ENCODE assay signal across 25 mouse cellular contexts in the genomic region with DNA sequence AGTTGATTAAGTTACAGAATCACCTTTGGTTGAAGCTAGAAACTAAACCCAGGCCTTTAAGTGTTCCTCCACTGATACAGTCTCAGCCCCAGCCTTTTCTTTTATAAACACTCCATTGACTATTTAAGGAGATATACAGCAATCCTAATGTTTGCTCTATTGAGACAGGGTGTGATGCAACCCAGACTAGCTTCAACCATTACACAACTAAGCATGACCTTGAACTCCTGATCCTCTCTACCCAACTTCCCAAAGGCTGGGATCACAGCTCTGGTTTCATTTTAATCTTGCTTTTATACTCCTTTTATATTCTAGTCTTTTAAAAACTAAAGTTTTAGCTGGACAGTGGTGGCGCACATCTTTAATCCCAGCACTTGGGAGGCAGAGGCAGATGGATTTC. TPM values are rescaled to one million over a fixed set of nuclear protein-coding genes. Genes with fewer than 3 reads are reported as not detected.
A peak's percentile ranks its signal among the peaks of the same experiment; 100 is the strongest.
DNase-seq lines count a peak whose midpoint lies in the region; ATAC-seq and TF ChIP-seq lines count a peak whose summit lies in the region.
"Had no signal": no experiment of that assay in that cellular context is flagged by ENCODE, and none has a peak within 500 bp of the region (broad histone marks: within the 10 kb centered on the region; RNA-seq: fewer than 3 reads in every experiment).

No protein-coding gene starts in this region.

- peaks cover 31% of the 10 kb centered on the region for H3K36me3 ChIP-seq in liver, adult 2 months (ENCODE audit: control insufficient read depth, insufficient read depth, low read length)
- peaks cover 24% of the 10 kb centered on the region; the same call in 1 of the 2 replicates for H3K36me3 ChIP-seq in liver, embryonic 11.5 days (ENCODE audit: control insufficient read depth, insufficient read depth, low read length)
- peaks cover 16% of the 10 kb centered on the region for H3K36me3 ChIP-seq in liver, embryonic 16.5 days (ENCODE audit: control insufficient read depth, insufficient read depth)
- peaks cover 12% of the 10 kb centered on the region; the same call in 1 of the 2 replicates for H3K36me3 ChIP-seq in midbrain, postnatal 0 days (ENCODE audit: insufficient read depth, low read length)

- no peaks in the 10 kb centered on the region for H3K9me3 ChIP-seq in liver, embryonic 11.5 days (ENCODE audit: control insufficient read depth, low read length)
- no peaks in the 10 kb centered on the region for H3K9me3 ChIP-seq in liver, embryonic 16.5 days (replicated peaks; ENCODE audit: control insufficient read depth, low read length)
- no peaks in the 10 kb centered on the region for H3K9me3 ChIP-seq in midbrain, postnatal 0 days (ENCODE audit: low read length)
- H3K9me3 ChIP-seq: forebrain, embryonic 15.5 days; kidney, embryonic 15.5 days; limb, embryonic 13.5 days; lung, embryonic 15.5 days; megakaryocyte, embryonic 14.5 days; midbrain, embryonic 13.5 days had no signal

- ATAC-seq in liver, embryonic 11.5 days (replicated peaks; ENCODE audit: low FRiP score) = no peak
- ATAC-seq in liver, embryonic 16.5 days (ENCODE audit: low read depth) = peak; percentile 72
- ATAC-seq in midbrain, postnatal 0 days (ENCODE audit: low FRiP score) = no peak
- ATAC-seq: forebrain, embryonic 15.5 days; hindbrain, embryonic 16.5 days; midbrain, embryonic 13.5 days had no signal

- TF ChIP-seq POLR2A in liver, adult 2 months (IDR thresholded peaks at IDR 0.05; ENCODE audit: extremely low read depth, insufficient read depth, low read length) = no peak

- no peaks in the 10 kb centered on the region; the same call in 1 of the 2 replicates for H3K79me2 ChIP-seq in liver, adult 2 months (ENCODE audit: control insufficient read depth, insufficient read depth, low read length)

- no peak overlapping the region for H3K4me2 ChIP-seq in liver, embryonic 11.5 days
- no peak overlapping the region for H3K4me2 ChIP-seq in liver, embryonic 16.5 days (ENCODE audit: low read depth, low read length)
- H3K4me2 ChIP-seq in midbrain, postnatal 0 days (ENCODE audit: low read depth, low read length, poor library complexity, severe bottlenecking) = no peak overlapping the region
- H3K4me2 ChIP-seq: forebrain, embryonic 15.5 days; heart, embryonic 11.5 days; kidney, embryonic 15.5 days; limb, embryonic 13.5 days; lung, embryonic 15.5 days; midbrain, embryonic 13.5 days had no signal

- 61% methylated on average over 1 of the region's 1 CpGs for WGBS in liver, adult 2 months
- WGBS in liver, embryonic 11.5 days = 95% methylated on average over 1 of the region's 1 CpGs
- WGBS in liver, embryonic 16.5 days (ENCODE audit: insufficient replicate concordance) = 78% methylated on average over 1 of the region's 1 CpGs
- WGBS in midbrain, postnatal 0 days = 97% methylated on average over 1 of the region's 1 CpGs

- DNase-seq in liver, adult 2 months (ENCODE audit: extremely low read depth, low read depth, low spot score) = peak; percentile 97
- no peak for DNase-seq in liver, embryonic 11.5 days (ENCODE audit: low spot score)
- peak; percentile 30 for DNase-seq in NIH3T3 (ENCODE audit: low read depth)
- peak; percentile 19 to 37 for DNase-seq in adrenal gland, postnatal 36 days
- DNase-seq in midbrain, postnatal 0 days (ENCODE audit: low spot score) = no peak
- no peak for DNase-seq in cerebellum, postnatal 36 days
- DNase-seq: cerebellum, adult 18-20 months; cerebellum, postnatal 14 days; gastrocnemius, postnatal 10 days; heart, adult 11 months; kidney, adult 11 months; kidney, postnatal 36 days; right cerebral cortex, postnatal 14 days; thymus, adult 2 months; thymus, postnatal 4 days had no signal

- H3K4me1 ChIP-seq in liver, adult 2 months (ENCODE audit: control insufficient read depth, insufficient read depth, low read length) = peaks cover 12% of the 10 kb centered on the region
- no peaks in the 10 kb centered on the region; the same call in 1 of the 2 replicates for H3K4me1 ChIP-seq in liver, embryonic 11.5 days (replicated peaks; ENCODE audit: control insufficient read depth, insufficient read depth, low read length)
- H3K4me1 ChIP-seq in liver, embryonic 16.5 days (ENCODE audit: control insufficient read depth, low read depth, low read length) = peaks cover 9% of the 10 kb centered on the region
- H3K4me1 ChIP-seq in midbrain, postnatal 0 days (ENCODE audit: insufficient read depth, low read length) = no peaks in the 10 kb centered on the region
- H3K4me1 ChIP-seq: forebrain, embryonic 15.5 days; kidney, embryonic 15.5 days; limb, embryonic 13.5 days; lung, embryonic 15.5 days; midbrain, embryonic 13.5 days had no signal

- no peak overlapping the region for H3K9ac ChIP-seq in liver, adult 2 months (ENCODE audit: low read depth, low read length)
- no peak overlapping the region for H3K9ac ChIP-seq in liver, embryonic 11.5 days (ENCODE audit: low read depth, low read length)
- H3K9ac ChIP-seq in liver, embryonic 16.5 days (ENCODE audit: low read depth, low read length) = no peak overlapping the region
- H3K9ac ChIP-seq in midbrain, postnatal 0 days (replicated peaks; ENCODE audit: low read length, poor library complexity, severe bottlenecking) = no peak overlapping the region
- H3K9ac ChIP-seq: forebrain, embryonic 15.5 days; kidney, embryonic 15.5 days; limb, embryonic 13.5 days; lung, embryonic 15.5 days; midbrain, embryonic 13.5 days had no signal

- no peak overlapping the region for H3K4me3 ChIP-seq in liver, adult 2 months (ENCODE audit: insufficient read depth, low read depth, low read length)
- H3K4me3 ChIP-seq in liver, embryonic 11.5 days (ENCODE audit: low read depth, low read length) = no peak overlapping the region
- H3K4me3 ChIP-seq in liver, embryonic 16.5 days (ENCODE audit: low read depth, low read length) = no peak overlapping the region
- no peak overlapping the region for H3K4me3 ChIP-seq in midbrain, postnatal 0 days (ENCODE audit: low read depth, low read length)
- H3K4me3 ChIP-seq: forebrain, embryonic 15.5 days; kidney, embryonic 15.5 days; limb, embryonic 13.5 days; lung, embryonic 15.5 days; megakaryocyte, embryonic 14.5 days; midbrain, embryonic 13.5 days had no signal

- no peak for TF ChIP-seq CTCF in liver, adult 2 months (IDR thresholded peaks at IDR 0.05; ENCODE audit: low read depth, low read length)
- no peak for TF ChIP-seq CTCF in midbrain, postnatal 0 days (IDR thresholded peaks at IDR 0.05)

- H3K27ac ChIP-seq in liver, adult 2 months (replicated peaks; ENCODE audit: insufficient read depth, low read depth, low read length) = peak overlapping the region; percentile 91
- H3K27ac ChIP-seq in liver, embryonic 11.5 days (ENCODE audit: low read depth, low read length) = no peak overlapping the region
- no peak overlapping the region for H3K27ac ChIP-seq in liver, embryonic 16.5 days (ENCODE audit: low read length)
- no peak overlapping the region for H3K27ac ChIP-seq in midbrain, postnatal 0 days (ENCODE audit: low read depth, low read length)
- H3K27ac ChIP-seq: forebrain, embryonic 15.5 days; kidney, embryonic 15.5 days; limb, embryonic 13.5 days; lung, embryonic 15.5 days; midbrain, embryonic 13.5 days; stomach, postnatal 0 days had no signal

- H3K27me3 ChIP-seq in liver, adult 2 months (ENCODE audit: control insufficient read depth, insufficient read depth, low read length) = no peaks in the 10 kb centered on the region
- no peaks in the 10 kb centered on the region for H3K27me3 ChIP-seq in liver, embryonic 11.5 days (replicated peaks; ENCODE audit: control insufficient read depth, insufficient read depth, low read length)
- H3K27me3 ChIP-seq in liver, embryonic 16.5 days (ENCODE audit: control insufficient read depth, insufficient read depth, low read depth, low read length) = no peaks in the 10 kb centered on the region
- no peaks in the 10 kb centered on the region for H3K27me3 ChIP-seq in midbrain, postnatal 0 days (ENCODE audit: insufficient read depth, low read length)
- H3K27me3 ChIP-seq: forebrain, embryonic 15.5 days; kidney, embryonic 15.5 days; limb, embryonic 13.5 days; lung, embryonic 15.5 days; megakaryocyte, embryonic 14.5 days; midbrain, embryonic 13.5 days had no signal

RNA-seq across cellular contexts. Expression of a gene that starts 53.6 kb away (rescaled TPM):
- total RNA-seq in liver, adult 2 months (2014; rRNA removed) = 10.0 and 12.6 TPM in 2 replicates
- 23.2 and 28.8 TPM in 2 replicates for polyA plus RNA-seq in liver, adult 2 months (2012; rRNA removed)
- polyA plus RNA-seq in liver, embryonic 11.5 days (2014; fragmentation: Nextera tagmentation; extraction: Ambion mirVana) = 33.0 and 35.9 TPM in 2 replicates
- total RNA-seq in adrenal gland, postnatal 36 days (2021) = 10 to 100 TPM; 21.7 to 58.9 TPM
- 8.5 and 10.8 TPM in 2 replicates for polyA plus RNA-seq in liver, embryonic 16.5 days (2015; fragmentation: Nextera tagmentation; extraction: Ambion mirVana)
- total RNA-seq in midbrain, postnatal 0 days (2014; rRNA removed) = 55.0 and 73.4 TPM in 2 replicates
- 45.6 and 48.6 TPM in 2 replicates for polyA plus RNA-seq in midbrain, postnatal 0 days (2015; fragmentation: Nextera tagmentation; extraction: Ambion mirVana)

Comparison
In these comparisons a context has a peak if more than half of its experiments do, and no peak if none do; other contexts are left out.
1. DNase-seq: peak in liver, adult 2 months (single experiment), NIH3T3 (single experiment) and adrenal gland, postnatal 36 days (2 of 2); none in liver, embryonic 11.5 days (single experiment), midbrain, postnatal 0 days (single experiment) and cerebellum, postnatal 36 days (0 of 2).